Mouse (Mus musculus) right cerebral cortex, adult 18-20 months (tissue): Measurements from ENCODE around the gene Rimbp2.

ENCODE experiments used
- DNase-seq: peaks from one replicate; pipeline ENCODE4 v3.0.0; 2022; ENCODE audit warnings: mixed read lengths

Gene Rimbp2

GRCm38 (mm10) chr5:128841541-128841940, 111.7 kb downstream of the Rimbp2 start:
- peak; percentile 86 for DNase-seq

- no peak for DNase-seq
These were observed 116.2 kb downstream of the Rimbp2 start for GRCm38 (mm10) chr5:128837045-128837444.

GRCm38 (mm10) chr5:128834126-128834525, 119.2 kb downstream of the Rimbp2 start:
- DNase-seq = no peak

GRCm38 (mm10) chr5:128822843-128823242, 130.4 kb downstream of the Rimbp2 start:
- no peak for DNase-seq

GRCm38 (mm10) chr5:128819638-128820285, 133.5 kb downstream of the Rimbp2 start:
- DNase-seq = peak; percentile 89

- DNase-seq = peak; percentile 59
These were observed 137.7 kb downstream of the Rimbp2 start for GRCm38 (mm10) chr5:128815629-128816028.

- no peak for DNase-seq
These were observed 138.2 kb downstream of the Rimbp2 start for GRCm38 (mm10) chr5:128815078-128815477.

- DNase-seq = no peak
These were observed 140.2 kb downstream of the Rimbp2 start for GRCm38 (mm10) chr5:128813121-128813520.

GRCm38 (mm10) chr5:128811431-128811830, 141.9 kb downstream of the Rimbp2 start:
- DNase-seq = no peak

GRCm38 (mm10) chr5:128810006-128810405, 143.3 kb downstream of the Rimbp2 start:
- peak; percentile 93 for DNase-seq

- no peak for DNase-seq
These were observed 143.9 kb downstream of the Rimbp2 start for GRCm38 (mm10) chr5:128809406-128809805.

GRCm38 (mm10) chr5:128808547-128809182, 144.6 kb downstream of the Rimbp2 start:
- DNase-seq = no peak

- DNase-seq = no peak
These were observed 145.9 kb downstream of the Rimbp2 start for GRCm38 (mm10) chr5:128807408-128807807.

- peak; percentile 88 for DNase-seq
These were observed 146.8 kb downstream of the Rimbp2 start for GRCm38 (mm10) chr5:128806296-128806998.

GRCm38 (mm10) chr5:128805092-128805491, 148.2 kb downstream of the Rimbp2 start:
- no peak for DNase-seq

- DNase-seq = peak; percentile 66
These were observed 152.7 kb downstream of the Rimbp2 start for GRCm38 (mm10) chr5:128800592-128800991.

GRCm38 (mm10) chr5:128781621-128782020, 171.7 kb downstream of the Rimbp2 start:
- no peak for DNase-seq

GRCm38 (mm10) chr5:128776386-128776785, 176.9 kb downstream of the Rimbp2 start:
- DNase-seq = no peak

GRCm38 (mm10) chr5:128769026-128769631, 184.2 kb downstream of the Rimbp2 start:
- DNase-seq = no peak

- DNase-seq = no peak
These were observed 192.2 kb downstream of the Rimbp2 start for GRCm38 (mm10) chr5:128761118-128761517.

GRCm38 (mm10) chr5:128746261-128746660, 207.0 kb downstream of the Rimbp2 start:
- peak; percentile 29 for DNase-seq

GRCm38 (mm10) chr5:128745206-128745605, 208.1 kb downstream of the Rimbp2 start:
- DNase-seq = no peak

- no peak for DNase-seq
These were observed 208.9 kb downstream of the Rimbp2 start for GRCm38 (mm10) chr5:128744351-128744750.

GRCm38 (mm10) chr5:128739838-128740171, 213.5 kb downstream of the Rimbp2 start:
- DNase-seq = no peak
